Mouse (Mus musculus) gastrocnemius, postnatal 14 days (tissue): ENCODE measurements around the gene Acsf3. TPM values are rescaled to one million over a fixed set of nuclear protein-coding genes. Genes with fewer than 3 reads are reported as not detected.

Source experiments
- DNase-seq: peaks from one replicate; pipeline ENCODE4 v3.0.0; 2021; ENCODE audit warnings: mixed read lengths
- intact Hi-C: fragments of 180-260 bp; cut with DNase I; formaldehyde crosslinking; loops from one replicate; pipeline ENCODE4 v1.15.1; 2025; ENCODE audit warnings: low total_unique reads
- total RNA-seq, 2 experiments: library from RNA; stranded (reverse); gene quantifications; 2 replicates each; pipeline ENCODE4 v1.2.3; 2021

Gene Acsf3
- total RNA-seq, 2 experiments from 2014 or later = 13.4 to 16.2 TPM

DNA sequence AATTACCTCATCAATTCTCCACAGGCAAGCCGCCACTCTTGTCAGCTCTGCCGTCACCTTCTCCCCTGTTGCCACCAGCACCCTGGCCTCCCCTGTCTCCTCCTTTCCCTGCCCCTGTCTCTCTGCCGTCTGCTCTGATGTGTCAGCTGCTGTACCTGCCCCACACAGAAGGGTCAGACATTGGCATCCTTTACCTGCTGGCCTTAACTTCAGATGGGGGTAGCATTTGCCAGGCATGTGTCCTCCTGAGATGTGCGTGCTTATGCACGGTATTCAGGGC, 18.8 kb downstream of the Acsf3 start:
- intact Hi-C loops = no loop called here

DNA sequence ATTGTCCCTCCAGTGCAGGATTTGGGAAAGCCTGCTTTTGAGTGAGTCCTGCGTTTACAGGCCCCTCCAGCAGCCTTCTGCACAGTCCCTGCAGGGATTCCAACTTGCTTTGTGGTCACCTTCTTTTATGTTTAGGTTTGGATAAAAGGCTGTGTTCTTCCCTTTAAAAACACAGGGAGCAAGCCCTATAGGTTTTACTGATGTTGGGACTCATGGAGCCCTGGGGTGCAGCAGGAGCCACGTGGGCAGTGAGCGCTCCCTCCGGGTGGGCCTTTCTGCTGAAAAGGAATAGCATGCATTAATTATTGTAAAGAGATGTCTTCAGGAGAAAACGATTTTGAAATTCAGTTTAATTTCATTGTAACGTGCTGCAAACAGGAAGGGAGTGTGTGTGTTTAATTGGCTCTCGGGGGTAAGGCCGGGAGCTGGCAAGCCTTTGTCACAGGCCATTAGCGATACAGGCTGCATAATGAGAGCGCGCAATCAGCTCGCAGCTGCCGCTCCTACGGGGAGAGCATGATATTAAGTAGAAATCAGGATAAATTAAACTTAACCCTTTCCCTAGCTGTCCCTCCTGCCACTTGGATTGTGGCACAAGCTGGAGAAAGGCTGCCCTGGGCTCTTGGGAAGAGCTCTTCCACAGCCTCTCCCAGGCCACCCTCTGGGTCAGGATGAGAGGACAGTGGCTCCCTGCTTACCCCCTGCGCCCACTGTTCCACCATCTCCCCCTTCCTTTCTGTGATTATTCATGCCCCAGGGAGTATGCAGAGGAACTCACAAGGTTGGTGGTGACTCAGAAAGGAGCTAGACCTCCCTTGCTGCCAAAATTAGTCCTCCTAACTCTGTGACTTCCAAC, 28.8 kb downstream of the Acsf3 start:
- intact Hi-C loops = no loop called here
- DNase-seq = no peak

More for the DNA sequence above, 18.8 kb downstream of the Acsf3 start:
- no peak for DNase-seq

DNA sequence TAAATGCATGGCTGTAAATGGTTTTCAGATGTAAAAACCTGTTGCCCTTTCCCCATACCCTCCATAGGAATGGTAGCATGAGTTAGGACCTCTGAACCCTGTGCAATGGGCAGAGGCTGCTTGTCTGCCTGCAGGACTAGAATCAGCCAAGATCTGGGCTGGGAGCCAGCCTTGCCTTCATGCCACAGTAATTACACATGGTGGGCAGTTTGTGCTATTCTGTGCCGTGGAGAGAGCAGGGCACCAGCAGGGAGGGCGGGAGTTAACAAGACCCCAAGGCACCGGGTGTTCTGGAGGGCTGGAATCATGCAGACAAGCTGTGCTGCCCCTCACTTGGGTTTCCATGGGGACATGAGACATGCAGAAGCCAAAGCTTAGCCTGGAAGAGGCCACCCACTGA, 30.1 kb downstream of the Acsf3 start:
- DNase-seq = peak; percentile 38
- intact Hi-C loops = no loop called here

DNA sequence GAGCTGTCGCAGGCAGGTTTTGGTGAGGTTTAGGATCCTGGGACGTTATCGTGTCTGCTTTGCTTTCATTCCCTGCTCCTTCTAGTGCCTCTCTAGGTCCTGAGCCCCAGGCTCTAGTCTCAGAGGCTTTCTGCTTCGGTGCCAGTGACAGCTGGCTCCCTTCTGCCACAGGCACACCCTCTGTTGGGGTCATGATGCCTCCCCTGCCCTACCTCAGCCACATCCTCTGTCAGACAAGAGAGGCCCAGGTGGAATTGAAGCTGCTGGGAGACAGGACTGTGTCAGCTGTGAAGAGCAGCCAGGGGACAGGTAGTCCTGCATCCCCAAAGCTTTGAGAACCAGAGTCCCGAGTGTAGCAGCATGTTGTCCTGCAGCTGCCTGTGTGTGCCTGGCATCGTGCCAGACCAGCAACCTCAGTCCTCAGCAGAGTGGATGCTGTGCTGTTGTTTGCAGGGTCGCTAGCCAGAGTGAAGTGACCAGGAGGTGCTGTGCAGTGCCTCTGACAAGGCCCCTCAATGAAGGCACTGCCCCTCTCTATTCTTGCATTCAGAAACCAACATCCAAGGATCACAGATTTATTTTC, 31.8 kb downstream of the Acsf3 start:
- intact Hi-C loops = no loop called here
- no peak for DNase-seq

DNA sequence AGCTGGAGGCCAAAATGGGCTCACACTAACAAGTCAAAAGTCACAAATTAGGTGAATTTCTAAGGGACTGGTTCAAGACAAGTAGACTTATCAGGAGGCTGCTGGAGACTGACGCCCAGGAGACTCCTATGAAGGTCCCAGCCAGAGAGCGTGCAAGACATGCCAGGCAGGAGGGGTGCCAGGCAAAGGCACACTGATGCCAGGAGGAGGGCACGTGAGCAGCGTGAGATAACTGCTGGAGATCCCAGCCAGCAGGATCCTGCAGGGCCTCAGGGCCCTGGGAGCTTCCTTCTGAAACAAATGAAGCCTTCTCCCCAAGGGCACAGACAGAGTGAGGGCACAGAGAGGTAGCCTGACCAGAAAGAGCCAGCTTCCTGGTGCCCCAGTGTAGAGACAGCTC, 32.6 kb downstream of the Acsf3 start:
- intact Hi-C loops = no loop called here
- DNase-seq = peak; percentile 40

DNA sequence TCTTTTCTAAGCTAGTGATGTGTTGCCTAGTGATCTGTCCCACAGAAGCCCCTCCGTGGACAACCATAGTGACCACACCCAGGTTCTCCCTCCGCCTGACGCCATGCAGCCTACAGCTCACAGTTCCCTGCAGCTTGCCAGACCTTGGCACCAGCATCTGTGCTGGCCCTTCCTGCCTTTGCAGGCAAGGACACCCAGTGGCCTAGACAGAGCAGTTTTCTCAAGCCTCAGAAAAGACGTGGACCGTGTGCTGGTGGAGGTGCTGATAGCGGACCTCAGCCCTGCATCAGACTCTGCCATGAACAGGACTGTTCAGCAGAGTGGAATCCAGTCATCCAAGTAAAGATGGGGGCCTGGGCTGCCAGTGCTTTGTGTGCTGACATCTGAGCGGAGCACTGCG, 35.1 kb downstream of the Acsf3 start:
- DNase-seq = no peak
- intact Hi-C loops = loop anchor here (5.0 kb wide), 1 partner anchor 123 kb away; no protein-coding TSS in a partner anchor

DNA sequence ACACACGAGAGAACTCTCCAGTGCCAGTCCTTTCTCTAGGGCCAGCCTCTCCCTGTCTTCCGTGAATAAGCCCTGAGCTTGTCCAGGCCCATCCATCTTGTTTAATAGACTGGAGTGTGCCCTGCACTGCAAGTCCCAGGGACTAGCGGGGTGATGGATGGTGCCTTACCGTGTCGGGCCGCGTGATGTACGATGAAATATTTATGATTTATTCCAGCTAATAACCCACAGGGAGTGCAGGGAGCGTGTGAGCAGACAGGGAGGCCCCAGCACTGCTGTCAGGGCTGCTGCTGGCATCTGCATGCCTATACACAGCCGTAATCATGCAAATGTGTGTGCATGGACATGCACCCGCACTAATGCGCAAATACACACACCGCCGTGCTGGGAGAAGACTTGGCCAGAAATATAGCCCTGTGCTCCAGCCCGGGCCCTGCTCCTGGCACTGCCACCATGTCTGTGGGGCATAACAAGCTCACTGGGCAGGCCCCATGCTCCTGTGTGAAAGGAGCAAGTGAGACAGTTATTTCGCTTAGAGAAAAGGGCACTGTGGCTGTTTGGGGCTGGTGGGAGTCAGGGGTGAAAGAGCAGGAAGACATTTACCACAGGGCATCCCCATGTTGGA, 36.7 kb downstream of the Acsf3 start:
- DNase-seq = no peak
- intact Hi-C loops = loop anchor here (5.0 kb wide), 1 partner anchor 125 kb away; no protein-coding TSS in a partner anchor

DNA sequence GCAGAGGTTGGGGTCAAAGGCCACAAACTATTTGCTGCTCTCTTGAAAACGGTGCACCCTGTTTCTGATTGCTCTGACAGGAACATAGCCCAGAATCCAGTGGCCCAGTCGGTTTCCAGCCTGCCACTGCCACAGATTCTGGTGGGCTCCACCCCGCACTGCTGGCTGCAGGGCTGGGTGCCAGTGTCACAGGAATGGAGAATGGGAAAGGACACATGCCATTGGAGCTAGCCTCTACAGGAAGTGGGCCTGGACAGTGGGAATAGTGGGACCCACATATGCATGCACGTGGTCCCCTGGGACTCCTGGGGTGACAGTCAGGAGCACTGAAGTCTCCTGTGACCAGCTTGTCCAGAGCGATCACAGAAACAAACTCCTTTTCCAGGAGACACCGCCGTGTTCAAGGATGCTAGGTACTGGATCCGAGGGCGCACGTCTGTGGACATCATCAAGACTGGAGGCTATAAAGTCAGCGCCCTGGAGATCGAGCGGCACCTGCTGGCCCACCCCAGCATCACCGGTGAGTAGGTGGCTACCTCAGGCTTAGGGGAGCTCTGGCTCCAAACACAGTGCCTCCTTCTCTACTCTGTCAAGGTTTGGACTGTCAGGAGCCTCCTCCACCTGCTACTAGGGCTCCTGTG, 37.4 kb downstream of the Acsf3 start:
- no peak for DNase-seq
- intact Hi-C loops = loop anchor here (5.0 kb wide), 1 partner anchor 125 kb away; no protein-coding TSS in a partner anchor

DNA sequence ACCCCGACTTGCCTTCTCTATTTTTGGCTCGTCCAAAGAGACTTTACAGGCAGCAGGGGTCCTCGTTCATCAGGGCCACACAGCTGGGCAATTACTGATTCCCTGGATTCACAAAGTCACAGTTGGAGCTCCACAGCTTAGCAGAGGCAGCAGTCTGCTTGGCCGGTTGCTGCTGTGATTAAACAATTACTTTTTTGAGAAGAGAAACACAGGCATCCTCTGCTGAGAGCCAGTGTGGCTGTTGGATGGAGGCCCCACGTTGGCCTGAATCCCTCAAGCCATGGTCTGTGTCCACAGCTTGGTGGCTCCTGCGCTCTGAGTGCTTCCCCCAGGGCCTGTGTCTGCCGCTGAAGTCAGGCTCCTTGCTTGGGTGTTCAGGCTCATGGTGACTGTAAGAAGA, 39.3 kb downstream of the Acsf3 start:
- DNase-seq = peak; percentile 43
- intact Hi-C loops = loop anchor here (5.0 kb wide), 1 partner anchor 127 kb away; no protein-coding TSS in a partner anchor

DNA sequence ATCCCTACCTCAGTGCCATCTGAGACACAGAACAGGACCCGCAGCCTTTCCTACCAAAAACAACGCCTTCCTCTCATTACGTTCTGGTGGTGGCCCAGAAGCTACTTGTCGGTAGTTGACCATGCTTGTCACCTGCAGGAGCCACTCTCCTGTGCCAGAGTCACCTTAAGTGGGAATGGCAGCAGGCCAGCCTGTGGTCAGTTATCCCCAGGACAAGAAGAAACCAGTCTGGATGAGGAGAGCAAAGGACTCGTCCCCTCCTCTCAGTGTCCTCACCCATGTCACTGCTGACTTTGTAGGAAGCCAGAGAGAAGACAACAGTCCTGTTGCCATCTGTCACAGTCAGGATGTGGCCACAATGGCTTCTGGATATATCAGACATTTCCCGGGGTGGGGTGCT, 41.7 kb downstream of the Acsf3 start:
- intact Hi-C loops = no loop called here
- no peak for DNase-seq

DNA sequence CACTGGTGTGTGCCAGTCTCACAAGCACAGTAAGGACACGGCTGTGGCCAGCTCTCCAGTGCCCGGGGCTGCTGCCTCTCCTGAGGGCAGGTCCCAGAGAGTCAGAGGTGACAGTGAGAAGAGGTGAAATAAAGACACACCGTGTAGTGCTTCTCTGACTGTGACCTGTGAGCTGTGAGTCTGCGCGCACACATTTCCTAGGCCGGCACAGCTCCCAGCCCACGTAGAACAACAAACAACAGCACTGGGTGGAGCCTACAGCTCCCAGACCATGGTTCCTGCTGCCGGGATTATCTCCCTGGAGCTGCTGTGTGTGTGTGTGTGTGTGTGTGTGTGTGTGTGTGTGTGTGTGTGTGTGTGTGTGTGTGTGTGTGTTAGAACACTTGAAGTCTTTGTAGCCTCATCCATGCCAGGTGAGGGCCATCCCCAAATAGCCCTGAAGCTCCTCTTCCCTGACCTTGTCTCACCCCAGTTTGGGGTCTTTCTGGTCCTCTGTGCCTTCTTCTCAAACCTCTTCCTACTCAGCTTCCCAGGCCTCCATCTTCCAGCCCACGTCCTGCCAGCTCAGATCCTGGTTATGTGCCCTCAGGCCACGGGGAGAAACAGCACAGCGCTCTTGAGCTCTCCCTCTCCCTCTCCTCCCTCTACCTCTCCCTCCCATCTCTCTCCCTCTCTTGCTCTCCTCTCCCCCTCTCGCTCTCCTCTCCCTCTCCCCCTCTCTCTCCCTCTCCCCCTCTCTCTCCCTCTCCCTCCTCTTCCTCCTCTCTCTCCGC, 42.6 kb downstream of the Acsf3 start:
- intact Hi-C loops = no loop called here
- DNase-seq = no peak

DNA sequence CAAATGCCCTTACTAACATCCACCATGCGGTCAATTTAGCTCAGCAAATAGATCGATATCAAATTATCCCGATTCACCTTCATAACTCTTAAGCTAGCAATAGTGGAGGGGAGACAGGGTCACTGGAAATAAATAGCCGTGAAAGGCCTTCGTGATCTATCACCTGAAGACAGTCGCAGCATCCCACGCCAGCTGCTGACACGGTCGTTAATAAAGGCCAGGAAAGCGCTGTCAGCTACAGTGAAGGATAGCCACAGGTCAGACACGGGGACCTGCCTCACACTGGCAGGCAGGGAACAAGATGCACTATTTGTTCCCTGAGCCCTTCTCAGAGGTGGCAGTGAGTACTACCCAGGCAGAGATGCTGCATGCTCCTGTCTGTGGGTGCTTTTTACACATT, 44.5 kb downstream of the Acsf3 start:
- intact Hi-C loops = no loop called here
- DNase-seq = no peak

DNA sequence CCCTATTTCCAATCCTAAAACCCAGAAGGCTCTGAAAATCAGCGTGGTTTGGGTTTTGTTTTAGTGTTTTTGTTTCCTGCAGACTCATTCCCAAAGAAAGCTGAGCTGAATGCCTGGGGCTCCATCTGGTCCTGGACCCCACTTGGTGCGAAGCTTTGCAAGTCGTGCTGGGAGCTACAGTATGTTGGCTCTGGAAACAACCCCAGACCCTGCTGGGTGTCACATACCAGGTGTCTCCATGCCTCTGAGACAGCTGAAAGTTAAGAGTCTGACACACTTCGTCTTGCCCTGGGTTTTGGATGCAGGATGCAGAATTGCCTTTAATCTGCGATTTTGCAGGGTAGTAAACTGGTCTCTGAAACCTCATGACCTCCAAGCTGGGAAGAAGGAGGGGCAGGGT, 49.3 kb downstream of the Acsf3 start:
- no peak for DNase-seq
- intact Hi-C loops = no loop called here

DNA sequence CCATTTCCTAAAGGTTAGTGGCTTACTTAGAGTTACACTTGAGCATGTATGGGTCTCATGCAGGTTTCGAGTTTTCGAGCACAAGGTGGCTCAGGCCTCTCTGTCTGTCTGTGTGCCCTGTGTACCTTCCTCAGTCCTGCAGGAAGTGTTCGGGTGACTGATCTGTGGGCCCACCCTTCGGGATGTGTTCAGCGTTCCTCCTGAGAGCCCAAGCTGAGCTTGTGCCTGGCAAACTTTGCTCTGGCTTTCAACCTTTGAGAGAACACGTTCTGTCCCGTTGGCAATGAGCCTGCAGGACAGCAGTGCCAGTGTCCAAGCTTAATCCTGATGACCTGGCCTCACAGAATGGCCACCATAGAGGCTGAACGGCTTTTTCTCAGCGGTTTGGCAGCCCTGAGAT, 49.7 kb downstream of the Acsf3 start:
- DNase-seq = no peak
- intact Hi-C loops = no loop called here

DNA sequence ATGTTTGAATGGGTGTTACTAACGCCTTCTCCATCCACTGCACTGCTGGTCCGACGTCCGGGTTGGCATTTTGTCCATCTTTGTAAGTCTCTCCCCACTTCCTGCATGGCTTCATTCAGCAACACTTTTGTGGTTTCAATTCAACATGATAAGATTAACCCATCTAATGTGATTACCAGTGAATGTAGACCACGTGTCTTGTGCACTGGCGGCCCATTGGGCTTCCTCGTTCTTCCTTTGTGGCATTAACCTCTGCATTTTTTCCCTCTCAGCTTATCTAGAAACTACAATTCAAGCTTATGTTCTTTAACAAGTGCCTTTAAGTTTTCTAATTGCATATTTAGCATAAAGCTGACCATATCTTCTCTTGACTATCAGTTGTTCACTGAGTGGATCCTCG, 50.1 kb downstream of the Acsf3 start:
- intact Hi-C loops = no loop called here
- no peak for DNase-seq

DNA sequence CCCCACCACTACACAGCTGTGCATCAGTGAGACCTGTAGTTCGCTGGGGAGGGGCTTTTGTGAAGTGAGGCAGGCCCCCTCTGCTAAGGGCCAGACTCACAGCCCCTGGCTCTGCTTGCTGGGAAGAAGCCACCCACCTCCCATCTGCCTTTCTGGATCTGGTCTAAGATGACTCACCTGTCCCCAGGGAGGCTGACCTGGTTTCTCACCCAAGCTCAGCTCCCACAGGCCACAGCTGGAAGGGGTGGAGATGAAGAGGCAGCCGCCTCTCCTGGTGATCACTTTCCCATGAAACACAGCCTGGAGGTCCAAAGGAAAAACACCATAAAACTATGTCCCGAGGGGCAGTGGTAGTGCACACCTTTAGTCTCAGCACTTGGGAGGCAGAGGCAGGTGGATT, 54.1 kb downstream of the Acsf3 start:
- DNase-seq = no peak
- intact Hi-C loops = no loop called here

DNA sequence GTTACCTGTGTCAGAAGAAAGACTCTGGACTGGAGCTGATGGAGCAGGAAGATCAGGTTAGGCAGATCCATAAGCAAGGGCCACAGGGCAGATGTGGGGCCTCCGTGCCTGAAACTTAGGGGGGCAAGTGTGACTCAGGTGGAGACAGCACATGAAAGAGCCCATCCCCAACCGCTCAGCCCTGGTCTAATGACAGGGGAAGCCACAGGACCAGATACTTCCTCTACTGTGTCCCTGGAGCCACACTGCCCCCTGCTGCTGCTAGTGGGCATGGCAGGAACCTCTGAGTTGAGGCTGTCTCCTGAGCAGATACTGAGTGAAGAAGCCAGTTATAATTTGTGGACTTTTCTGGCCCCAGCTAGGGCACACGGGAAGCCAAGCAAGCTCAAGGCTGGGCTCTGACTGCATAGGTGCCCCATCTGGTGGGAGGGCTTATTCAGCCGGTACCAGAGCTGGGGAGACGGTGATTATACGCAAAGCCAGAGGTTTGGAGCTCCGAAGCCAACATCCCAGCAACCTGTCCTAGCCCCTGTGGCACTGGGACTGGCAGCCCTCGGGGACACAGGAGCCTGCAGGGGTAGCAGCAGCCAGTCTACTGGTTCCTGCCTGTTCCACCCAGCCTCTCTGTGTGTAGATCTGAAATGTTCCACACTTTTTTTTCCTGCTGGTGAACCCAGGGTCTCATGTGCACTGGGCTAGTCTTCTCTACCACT, 55.2 kb downstream of the Acsf3 start:
- intact Hi-C loops = loop anchor here (5.0 kb wide), 1 partner anchor 328 kb away; no protein-coding TSS in a partner anchor
- peak; percentile 86 for DNase-seq

DNA sequence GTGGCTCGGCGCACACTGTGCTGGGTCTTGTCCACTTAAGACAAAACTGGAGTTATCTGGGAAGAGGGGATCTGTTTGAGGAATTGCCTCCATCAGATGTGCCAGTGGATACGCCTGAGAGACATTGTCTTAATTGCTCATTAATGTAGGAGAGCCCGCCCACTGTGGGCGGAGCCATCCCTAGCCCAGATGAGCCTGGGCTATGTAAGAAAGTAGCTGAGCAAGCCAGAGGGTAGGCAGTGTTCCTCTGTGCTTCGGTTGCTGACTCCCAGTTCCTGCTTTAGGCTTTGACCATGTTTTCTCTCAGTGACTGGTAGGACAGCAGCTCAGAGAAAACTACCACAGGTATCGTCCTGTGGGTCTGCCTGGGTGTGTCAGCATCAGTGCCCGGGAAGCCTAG, 59.1 kb downstream of the Acsf3 start:
- DNase-seq = no peak
- intact Hi-C loops = loop anchor here (5.0 kb wide), 1 partner anchor 332 kb away; no protein-coding TSS in a partner anchor

DNA sequence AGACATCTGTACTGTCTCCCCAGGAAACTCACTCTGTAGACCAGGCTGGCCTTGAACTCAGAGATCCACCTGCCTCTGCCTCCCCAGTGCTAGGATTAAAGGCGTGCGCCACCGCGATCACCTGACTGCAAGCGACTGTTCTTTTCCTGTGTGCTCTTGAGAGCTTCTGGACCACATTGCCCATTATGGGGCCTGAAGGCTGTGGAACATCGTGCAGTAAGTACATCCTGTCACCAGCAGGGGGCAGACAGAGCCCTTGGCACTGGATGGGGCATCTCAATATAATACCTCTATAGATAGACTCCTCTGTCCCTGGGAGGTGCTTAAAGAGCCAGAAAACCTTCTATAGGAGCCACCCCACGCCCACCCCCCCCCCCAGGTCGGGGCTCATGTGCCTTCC, 59.7 kb downstream of the Acsf3 start:
- intact Hi-C loops = loop anchor here (5.0 kb wide), 1 partner anchor 333 kb away; no protein-coding TSS in a partner anchor
- DNase-seq = peak; percentile 71
